Mouse (Mus musculus): Measurements from ENCODE around the gene Bsg.
"Not testable (repeated sequence)": the region's sequence is repeated elsewhere in the genome, so short reads cannot be mapped to it uniquely, and the experiment has no call there.

Bsg gene

DNA sequence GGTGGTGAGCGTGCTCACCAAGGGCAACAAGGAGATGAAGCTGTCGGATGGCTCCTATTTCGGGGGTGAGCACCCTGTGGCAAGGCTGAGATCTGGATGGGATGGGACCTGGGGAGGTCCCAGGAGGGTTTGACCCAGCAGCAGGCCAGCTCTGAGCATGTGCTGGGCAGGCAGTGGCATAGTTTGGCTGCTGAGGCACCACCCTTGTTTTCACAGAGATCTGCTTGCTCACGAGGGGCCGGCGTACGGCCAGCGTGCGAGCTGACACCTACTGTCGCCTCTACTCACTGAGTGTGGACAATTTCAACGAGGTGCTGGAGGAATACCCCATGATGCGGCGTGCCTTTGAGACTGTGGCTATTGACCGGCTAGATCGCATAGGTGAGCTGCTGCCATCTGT lies 29.6 kb downstream of the Bsg start:
- no peak for DNase-seq (ENCODE audit: low spot score in 2 of 2)

DNA sequence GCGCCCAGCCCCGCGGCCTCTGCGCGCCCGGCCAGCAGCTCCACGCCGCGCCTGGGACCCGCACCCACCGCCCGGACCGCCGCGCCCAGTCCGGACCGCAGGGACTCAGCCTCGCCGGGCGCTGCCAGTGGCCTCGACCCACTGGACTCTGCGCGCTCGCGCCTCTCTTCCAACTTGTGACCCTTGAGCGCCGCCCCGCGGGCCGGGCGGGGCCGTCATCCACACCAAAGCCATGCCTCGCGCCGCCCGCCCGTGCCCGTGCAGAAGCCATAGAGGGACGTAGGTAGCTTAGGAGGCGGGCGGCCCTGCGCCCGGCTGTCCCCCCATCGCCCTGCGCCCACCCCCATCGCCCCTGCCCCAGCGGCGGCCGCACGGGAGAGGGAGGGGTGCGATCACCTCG lies 31.1 kb downstream of the Bsg start:
- DNase-seq (ENCODE audit: low spot score in 2 of 2), result no peak

DNA sequence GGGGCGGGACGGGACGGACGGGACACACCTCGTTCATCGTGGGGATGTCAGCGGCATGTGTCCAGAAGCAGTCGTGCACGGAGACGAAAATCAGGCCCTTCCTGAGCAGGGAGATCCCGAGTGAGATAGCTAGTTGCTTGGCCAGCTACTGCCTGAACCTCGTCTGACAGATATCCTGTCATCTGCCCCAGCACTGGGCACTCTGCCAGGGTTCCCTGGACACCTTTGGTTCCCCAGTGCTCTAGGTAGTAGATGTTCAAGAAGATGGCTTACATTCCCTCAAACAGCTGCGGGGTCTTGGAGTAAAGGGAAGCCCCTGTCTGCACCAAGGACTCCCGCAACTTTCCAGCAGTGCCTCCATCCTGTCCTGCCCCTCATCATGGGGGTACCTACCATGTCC lies 32.4 kb downstream of the Bsg start:
- DNase-seq (ENCODE audit: low spot score in 2 of 2), result no peak

DNA sequence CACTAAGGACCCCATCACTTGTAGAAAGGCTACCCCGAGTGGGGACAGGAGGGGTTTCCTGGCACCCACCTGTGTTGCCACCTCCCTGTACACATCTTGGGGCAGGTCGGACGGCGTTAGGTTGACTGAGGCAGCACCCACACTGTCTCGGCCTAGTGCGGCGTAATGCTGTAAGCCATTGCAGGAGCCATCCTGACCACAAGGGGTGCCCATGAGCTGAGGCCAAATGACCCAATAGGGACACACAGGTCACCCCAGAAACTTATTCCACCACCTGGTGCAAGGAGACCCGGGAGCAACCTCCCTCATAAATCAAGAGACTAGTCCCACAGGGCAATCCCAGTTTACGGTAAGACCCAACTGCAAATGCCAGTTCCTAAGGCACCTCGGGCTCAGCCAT lies 34.0 kb downstream of the Bsg start:
- no peak for DNase-seq (ENCODE audit: low spot score in 2 of 2)

DNA sequence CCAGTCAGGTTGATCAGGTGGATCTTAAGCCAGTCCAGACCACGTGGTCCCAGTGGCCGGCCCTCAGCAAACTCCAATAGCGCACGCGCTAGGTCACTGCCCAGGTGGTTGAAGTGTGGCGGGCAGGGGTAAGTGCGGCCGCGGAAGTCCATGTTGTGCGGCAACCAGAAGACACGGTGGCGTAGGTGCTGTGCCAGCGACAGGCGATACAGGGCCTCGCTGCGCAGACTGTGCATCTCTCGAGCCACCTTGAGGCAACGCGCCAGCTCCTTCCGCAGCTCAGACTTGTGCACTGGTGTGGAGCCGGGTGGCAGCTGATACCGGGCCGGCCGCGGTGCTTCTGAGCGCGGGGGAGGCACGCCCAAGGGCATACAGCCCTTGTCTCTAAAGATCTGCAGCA lies 34.9 kb downstream of the Bsg start:
- DNase-seq (ENCODE audit: low spot score in 2 of 2), result no peak

DNA sequence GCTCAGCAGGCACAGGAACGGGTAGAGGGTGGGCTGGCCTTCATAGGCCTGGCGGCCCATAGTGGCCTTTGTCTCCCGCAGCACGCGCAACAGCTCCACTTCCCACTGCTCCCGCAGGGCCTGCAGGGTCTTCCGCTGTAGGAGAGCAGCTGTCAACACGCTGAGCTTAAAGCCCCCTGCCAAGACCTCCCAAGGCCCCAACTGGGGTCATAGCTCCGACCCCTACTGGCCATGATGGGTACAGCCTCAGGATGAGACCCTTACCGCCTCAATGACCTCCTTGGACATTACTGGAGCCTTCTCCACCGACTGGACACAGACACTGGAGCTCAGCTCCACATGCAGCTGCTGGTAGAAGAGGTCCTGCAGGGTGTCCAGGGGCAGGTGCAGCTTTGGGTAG lies 36.6 kb downstream of the Bsg start:
- DNase-seq (ENCODE audit: low spot score in 2 of 2), result no peak

DNA sequence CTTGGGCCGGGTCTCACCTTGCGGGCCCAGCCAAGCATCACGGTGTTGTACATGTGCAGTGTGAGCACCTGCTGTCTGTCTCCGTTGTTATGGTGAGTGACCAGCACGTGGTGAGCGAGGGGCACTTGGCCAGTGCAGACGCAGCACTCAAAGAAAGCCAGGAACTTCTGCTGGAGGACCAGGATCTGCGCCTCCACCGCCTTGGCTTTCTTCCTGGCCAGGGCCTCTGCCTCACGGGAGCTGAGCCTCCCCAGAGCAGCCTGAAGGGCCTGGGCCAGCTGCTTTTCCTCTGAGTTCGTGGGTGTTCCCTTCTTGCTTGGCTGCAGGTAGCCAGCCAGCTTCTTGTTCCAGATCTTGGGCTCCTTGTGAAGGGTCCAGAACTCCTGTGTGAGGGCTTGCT lies 38.9 kb downstream of the Bsg start:
- DNase-seq (ENCODE audit: low spot score in 2 of 2), result no peak

DNA sequence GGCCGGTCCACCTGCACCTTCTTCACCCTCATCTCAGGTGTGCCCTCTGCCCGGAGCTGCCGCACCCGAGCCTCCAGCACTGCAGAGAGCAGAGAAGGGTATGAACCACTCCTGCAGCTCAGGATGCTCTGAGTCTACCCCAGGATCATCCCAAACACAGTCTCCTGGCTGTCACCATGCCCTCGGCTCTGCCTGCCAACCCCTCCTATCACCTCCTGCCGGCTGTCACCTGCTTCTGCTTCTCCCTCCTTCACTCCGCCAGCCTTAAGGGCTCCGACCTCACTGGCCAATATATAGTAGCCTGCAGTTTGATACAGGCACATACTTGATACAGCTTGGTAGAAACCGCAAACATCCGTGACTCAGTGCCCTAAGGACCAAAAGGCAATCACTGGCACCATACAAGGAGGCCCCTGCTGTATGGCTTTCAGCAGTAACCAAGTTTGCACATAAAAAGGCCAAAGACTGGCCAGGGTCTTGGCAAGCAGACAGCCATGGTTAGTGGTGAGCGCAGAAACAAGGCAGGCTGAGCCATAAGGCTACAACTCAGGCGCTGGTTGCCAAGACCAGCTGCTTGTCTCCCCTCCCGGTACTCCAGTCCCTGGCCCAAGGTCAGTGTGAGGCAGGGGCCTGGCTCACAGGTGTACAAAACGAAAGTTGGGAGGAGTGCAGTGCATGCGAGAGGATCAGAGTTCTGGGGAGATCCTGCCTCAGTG lies 39.5 kb downstream of the Bsg start:
- DNase-seq (ENCODE audit: low spot score in 2 of 2), result no peak

DNA sequence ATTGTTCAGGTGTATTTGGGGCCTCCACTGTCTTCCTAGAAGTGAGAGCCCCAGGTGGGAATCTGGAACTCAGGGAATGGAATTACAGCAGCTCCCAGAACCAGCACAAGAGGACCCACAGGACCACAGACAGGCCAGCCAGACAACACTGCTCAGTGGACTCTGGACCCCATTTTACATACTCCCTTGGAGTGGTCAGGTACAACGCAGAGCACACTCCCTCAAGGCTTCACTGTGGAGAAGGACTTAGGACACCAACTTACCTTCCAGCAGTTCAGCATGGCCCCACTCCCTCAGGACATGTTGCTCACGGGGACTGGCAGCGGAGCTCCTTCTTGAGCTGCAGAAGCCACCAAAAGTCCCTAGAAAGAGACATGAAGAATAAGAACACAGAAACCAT lies 41.1 kb downstream of the Bsg start:
- no peak for DNase-seq (ENCODE audit: low spot score in 2 of 2)

DNA sequence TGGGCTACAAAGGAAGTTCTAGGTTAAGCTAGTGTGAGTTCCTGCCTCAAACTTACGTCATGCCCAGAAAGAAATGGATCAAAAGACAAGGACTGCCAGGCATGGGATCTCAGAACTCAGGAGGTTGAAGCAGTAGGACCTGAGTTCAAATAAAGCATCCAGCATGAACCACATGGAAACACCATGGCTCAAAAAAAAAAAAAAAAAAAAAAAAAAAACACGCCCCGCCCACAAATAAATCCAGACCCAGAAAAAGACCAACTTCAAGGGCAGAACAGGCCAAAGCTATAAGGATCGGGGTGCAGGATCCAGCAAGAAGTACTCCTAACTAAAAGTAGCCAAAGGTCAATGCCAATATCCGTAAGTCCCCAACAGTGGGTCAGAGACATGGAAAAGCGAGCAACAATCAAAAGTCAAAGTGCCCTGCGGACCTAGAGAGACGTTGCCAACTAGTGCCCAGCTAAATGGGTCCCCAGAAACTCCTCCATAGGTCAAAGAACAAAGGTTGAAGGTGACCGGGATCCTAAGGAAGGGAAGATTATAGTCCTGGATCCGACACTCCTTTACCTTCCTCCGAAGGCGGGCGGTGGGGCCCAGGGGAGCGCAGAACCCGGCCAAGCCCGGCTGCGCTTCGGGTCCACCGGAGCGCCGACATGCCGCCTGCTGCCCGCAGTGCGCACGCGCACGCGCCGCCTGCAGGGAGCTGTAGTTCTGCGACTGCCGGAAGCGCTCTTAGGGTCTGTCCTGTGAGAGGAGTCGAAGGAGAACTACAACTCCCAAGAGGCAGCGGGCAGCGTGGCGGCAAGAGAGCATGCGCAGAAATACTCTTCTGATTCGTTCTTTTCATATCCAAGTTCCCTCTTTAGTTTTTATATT lies 41.8 kb downstream of the Bsg start, which contains the start of gene Polrmt:
Gene Polrmt, minus strand, starts transcription at position 684 of the 876 bp plus-strand sequence.
- peak; percentile 84 to 95 for DNase-seq (ENCODE audit: low spot score in 2 of 2)

DNA sequence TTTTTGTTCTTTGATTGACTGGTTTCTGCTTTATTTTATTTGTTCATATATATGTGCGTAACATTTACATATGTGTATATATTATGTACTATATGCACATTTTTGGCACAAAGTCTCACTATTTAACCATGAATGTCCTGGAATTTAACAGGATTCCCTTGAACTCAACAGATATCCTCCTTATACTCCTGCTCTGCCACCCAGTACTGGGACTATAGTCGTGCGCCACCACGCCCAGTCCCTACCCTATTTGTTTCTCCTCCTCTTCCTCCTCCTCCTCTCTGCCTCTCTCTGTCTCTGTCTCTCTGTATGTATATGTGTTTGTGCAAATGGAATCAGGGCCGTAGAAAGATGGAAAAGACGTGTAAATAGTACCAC lies 42.5 kb downstream of the Bsg start:
- no peak for DNase-seq (ENCODE audit: low spot score in 2 of 2)

DNA sequence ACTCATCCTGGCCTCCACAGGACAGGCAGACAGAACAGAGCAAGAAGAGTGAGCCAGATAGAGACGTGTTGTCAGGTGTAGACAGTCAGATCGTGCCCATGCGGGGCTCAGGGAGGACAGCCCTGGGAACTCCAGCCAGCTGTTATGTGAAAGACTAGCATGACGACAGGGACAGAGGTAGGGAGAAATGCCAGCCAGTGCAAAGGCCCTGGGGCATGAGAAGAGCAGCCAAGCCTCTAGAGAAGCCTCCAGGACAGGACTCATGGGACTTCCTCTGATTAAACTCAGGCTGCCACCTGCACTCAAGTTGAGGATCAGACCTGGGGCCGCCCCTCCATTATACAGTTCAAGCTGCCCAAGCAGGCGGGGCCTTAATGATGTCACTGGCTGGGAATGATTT lies 44.2 kb downstream of the Bsg start:
- no peak for DNase-seq (ENCODE audit: low spot score in 2 of 2)

DNA sequence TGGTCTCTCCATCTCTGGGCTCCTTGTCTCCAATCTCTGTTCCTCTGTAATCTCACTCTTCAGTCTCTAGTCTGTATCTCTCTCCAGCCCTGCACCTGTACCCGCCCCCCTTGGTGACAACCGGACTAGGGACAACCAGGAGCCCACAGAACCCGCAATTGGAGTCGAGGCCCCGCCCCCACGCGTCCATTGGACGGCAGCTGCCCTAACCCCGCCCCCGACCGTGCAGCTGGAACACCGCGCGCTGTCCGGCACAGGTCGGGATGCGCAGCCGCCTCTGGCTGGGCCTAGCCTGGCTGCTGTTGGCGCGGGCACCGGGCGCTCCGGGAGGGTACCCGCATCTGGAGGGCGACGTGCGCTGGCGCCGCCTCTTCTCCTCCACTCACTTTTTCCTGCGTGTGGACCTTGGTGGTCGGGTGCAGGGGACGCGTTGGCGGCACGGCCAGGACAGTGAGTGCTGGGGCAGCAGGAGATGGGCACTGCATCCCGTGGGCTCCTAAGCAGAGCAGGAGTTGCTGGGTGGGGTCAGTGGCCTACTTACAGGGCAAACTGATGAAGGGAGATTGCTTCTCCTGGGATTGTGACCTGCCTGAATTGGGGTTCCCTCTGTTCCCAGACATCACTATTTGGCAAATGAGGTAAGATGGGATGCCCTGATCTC lies 50.7 kb downstream of the Bsg start, which contains the start of gene Fgf22:
Gene Fgf22, plus strand, starts transcription at position 221 of the 661 bp plus-strand sequence.
- DNase-seq (ENCODE audit: low spot score in 2 of 2), result peak; percentile 22 to 56

DNA sequence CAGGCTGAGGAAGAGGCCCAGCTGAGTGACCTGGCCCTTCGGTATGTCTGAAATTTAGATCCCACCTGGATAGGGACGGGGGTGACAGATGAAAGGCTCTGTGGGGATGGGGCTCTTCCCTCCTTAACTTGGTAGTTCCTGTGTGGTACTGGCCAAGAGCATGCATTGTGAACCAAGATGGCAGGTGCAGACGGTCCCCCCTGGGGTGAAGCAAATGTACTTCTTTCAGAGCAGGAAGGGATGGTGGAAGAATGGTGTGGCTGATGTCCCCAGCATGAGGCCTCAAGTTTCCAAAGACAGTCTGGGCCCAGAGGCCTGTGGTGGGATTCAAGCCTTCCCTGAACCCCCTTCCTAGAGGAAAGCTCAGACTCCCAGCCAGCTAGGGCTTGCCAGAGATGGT lies 51.6 kb downstream of the Bsg start:
- DNase-seq (ENCODE audit: low spot score in 2 of 2), result no peak

DNA sequence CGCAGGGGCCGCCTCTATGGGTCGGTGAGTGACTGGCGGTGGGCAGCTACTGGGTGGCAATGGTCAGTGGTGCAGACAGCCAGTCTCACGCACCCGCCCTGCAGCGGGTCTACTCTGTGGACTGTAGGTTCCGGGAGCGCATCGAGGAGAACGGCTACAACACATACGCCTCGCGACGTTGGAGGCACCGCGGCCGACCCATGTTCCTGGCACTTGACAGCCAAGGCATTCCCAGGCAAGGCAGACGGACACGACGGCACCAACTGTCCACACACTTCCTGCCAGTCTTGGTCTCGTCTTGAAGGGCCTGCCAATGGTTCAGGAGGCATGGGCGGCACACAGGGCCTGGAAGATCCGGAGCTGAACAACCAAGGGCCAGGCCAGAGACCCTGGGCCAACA lies 52.4 kb downstream of the Bsg start:
- DNase-seq (ENCODE audit: low spot score in 2 of 2), result no peak

DNA sequence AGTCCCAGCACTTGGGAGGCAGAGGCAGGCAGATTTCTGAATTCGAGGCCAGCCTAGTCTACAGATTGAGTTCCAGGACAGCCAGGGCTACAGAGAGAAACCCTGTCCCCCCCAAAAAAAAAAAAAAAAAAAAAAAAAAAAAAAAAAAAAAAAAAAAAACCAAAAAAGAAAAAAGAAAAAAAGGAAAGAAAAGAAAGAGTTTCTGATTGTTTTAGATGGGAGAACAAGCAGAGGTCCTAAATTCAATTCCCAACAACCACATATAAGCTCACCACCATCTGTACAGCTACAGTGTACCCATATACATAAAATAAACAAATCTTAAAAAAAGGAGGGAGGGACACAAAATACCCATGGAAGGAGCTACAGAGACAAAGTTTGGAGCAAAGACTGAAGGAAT lies 55.4 kb downstream of the Bsg start:
- DNase-seq (ENCODE audit: low spot score in 2 of 2), result not testable (repeated sequence)

DNA sequence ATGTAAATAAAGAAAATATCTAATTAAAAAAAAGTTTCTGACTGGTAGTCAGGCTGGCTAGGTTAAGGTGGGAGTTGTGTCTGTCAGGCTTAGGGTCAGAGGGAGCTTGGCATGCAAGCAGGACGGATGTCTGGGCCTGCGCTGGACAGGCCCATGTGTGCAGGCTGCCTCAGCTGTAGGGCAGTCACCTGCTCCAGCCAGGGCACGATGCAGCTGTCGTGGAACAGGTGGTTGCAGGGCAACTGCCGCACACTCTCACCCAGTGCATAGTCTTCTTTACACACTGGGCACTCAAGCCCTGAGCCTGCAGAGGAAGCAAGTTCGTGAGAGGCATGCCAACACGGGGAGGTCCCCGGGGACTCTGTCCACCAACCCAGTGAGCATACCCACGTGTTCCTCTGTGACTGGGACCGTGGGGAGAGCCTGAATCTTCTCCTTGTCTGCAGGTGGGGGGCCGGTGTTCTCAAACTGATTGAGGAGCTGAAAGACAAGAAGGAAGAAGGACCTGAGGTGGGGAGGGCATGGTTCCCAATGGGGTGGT lies 56.4 kb downstream of the Bsg start:
- DNase-seq (ENCODE audit: low spot score in 2 of 2), result no peak

All from urinary bladder, postnatal 36 days (tissue).